In the genomic region with DNA sequence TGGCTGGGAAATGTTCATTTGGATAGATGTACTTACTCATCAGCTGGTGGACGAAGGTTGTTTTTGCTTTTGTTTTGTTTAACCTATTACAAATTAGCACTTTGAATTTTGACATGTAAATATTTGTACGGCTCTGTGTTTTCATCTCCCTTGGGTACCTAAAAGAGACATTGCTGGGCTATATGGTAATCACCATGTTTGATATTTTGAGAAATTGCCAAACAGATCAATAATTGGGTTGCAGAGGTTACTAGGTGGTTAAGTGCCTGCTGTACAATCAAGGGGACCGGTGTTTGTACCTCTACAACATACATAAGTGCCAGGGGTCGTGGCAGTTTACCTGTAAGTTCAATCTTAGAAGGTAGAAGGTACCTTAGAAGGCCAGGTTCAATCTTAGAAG, we compare ENCODE assay signal across 34 mouse cellular contexts. TPM values are rescaled to one million over a fixed set of nuclear protein-coding genes. Genes with fewer than 3 reads are reported as not detected.
"Had no signal": no experiment of that assay in that cellular context is flagged by ENCODE, and none has a peak within 500 bp of the region (broad histone marks: within the 10 kb centered on the region; RNA-seq: fewer than 3 reads in every experiment).

No protein-coding gene starts in this region.

- H3K27me3 ChIP-seq: limb, embryonic 12.5 days; limb, embryonic 13.5 days; limb, embryonic 15.5 days; liver, embryonic 13.5 days; liver, embryonic 15.5 days; lung, embryonic 15.5 days; midbrain, embryonic 12.5 days; midbrain, embryonic 13.5 days; midbrain, embryonic 15.5 days; neural tube, embryonic 12.5 days had no signal

- H3K36me3 ChIP-seq: limb, embryonic 12.5 days; liver, embryonic 13.5 days; liver, embryonic 15.5 days; lung, embryonic 15.5 days; midbrain, embryonic 10.5 days; midbrain, embryonic 12.5 days; midbrain, embryonic 13.5 days; midbrain, embryonic 15.5 days; neural tube, embryonic 12.5 days had no signal

- DNase-seq: left cerebral cortex, postnatal 4 days; liver, embryonic 13.5 days; lung, adult 18-20 months; lung, adult 2 months; lung, embryonic 14.5 days; lung, postnatal 10 days; lung, postnatal 14 days; lung, postnatal 36 days; lung, postnatal 4 days; midbrain, embryonic 14.5 days had no signal

- ATAC-seq: lung, postnatal 0 days; midbrain, embryonic 13.5 days; midbrain, embryonic 15.5 days; midbrain, embryonic 16.5 days had no signal

- H3K4me2 ChIP-seq: limb, embryonic 12.5 days; limb, embryonic 13.5 days; limb, embryonic 15.5 days; liver, embryonic 11.5 days; liver, embryonic 13.5 days; liver, embryonic 15.5 days; lung, embryonic 14.5 days; lung, embryonic 15.5 days; midbrain, embryonic 11.5 days; midbrain, embryonic 12.5 days; midbrain, embryonic 13.5 days; midbrain, embryonic 15.5 days; neural tube, embryonic 12.5 days had no signal

- H3K27ac ChIP-seq: left cerebral cortex, adult 2 months; limb, embryonic 10.5 days; limb, embryonic 12.5 days; limb, embryonic 13.5 days; limb, embryonic 15.5 days; liver, embryonic 13.5 days; liver, embryonic 14.5 days; liver, embryonic 15.5 days; lung, embryonic 15.5 days; macrophage; midbrain, embryonic 10.5 days; midbrain, embryonic 12.5 days; midbrain, embryonic 13.5 days; midbrain, embryonic 15.5 days; neural tube, embryonic 12.5 days had no signal

- H3K9ac ChIP-seq: limb, embryonic 12.5 days; limb, embryonic 13.5 days; limb, embryonic 15.5 days; liver, embryonic 13.5 days; liver, embryonic 14.5 days; liver, embryonic 15.5 days; lung, embryonic 14.5 days; lung, embryonic 15.5 days; midbrain, embryonic 12.5 days; midbrain, embryonic 13.5 days; midbrain, embryonic 15.5 days; neural tube, embryonic 12.5 days had no signal

- H3K4me3 ChIP-seq: left cerebral cortex, adult 2 months; limb, embryonic 10.5 days; limb, embryonic 12.5 days; limb, embryonic 13.5 days; limb, embryonic 15.5 days; liver, embryonic 13.5 days; liver, embryonic 15.5 days; lung, embryonic 15.5 days; megakaryocyte, embryonic 14.5 days; midbrain, embryonic 10.5 days; midbrain, embryonic 12.5 days; midbrain, embryonic 13.5 days; midbrain, embryonic 15.5 days; myocyte; neural tube, embryonic 12.5 days had no signal

- H3K4me1 ChIP-seq: megakaryocyte, embryonic 14.5 days had no signal

- H3K9me3 ChIP-seq: limb, embryonic 10.5 days; limb, embryonic 15.5 days; liver, embryonic 13.5 days; liver, embryonic 15.5 days; lung, embryonic 15.5 days; megakaryocyte, embryonic 14.5 days; midbrain, embryonic 10.5 days; midbrain, embryonic 12.5 days; midbrain, embryonic 13.5 days; midbrain, embryonic 15.5 days; neural tube, embryonic 12.5 days had no signal

RNA-seq across cellular contexts. Expression of gene Parva, which starts 19.2 kb away (rescaled TPM):
- total RNA-seq: megakaryocyte progenitor cell, adult 5-6 weeks; megakaryocyte, adult 5-6 weeks; megakaryocyte-erythroid progenitor cell, adult 5-6 weeks; monocyte, adult 5-6 weeks had no signal
